Mouse (Mus musculus): ENCODE data around the gene Mthfd2.

GRCm38 (mm10) chr6:83321927-83322326 is 3.8 kb downstream of the Mthfd2 start:
- TF ChIP-seq EP300 (IDR thresholded peaks at IDR 0.05; ENCODE audit: low read depth) (no peak), CTCF (IDR thresholded peaks at IDR 0.05; ENCODE audit: low read depth) (no peak)
